Mouse (Mus musculus) natural killer cell, adult 2 months (primary cell): ENCODE measurements around the gene Insc.
"Not testable (repeated sequence)": the region's sequence is repeated elsewhere in the genome, so short reads cannot be mapped to it uniquely, and the experiment has no call there.

Experiments
- DNase-seq, 2 experiments: peaks; one replicate each; pipeline ENCODE4 v3.0.0; 2022; ENCODE audit warnings: low spot score in 2 of 2

Insc gene

GRCm38 (mm10) chr7:114743022-114743780 is at the start of gene Insc:
Insc (plus strand) TSS chr7:114743694.
- no peak for DNase-seq

- no peak for DNase-seq
These were observed 42.6 kb upstream of the Insc start for GRCm38 (mm10) chr7:114700871-114701270.

- no peak for DNase-seq
These were observed 36.8 kb upstream of the Insc start for GRCm38 (mm10) chr7:114706716-114707115.

- no peak for DNase-seq
These were observed 36.1 kb upstream of the Insc start for GRCm38 (mm10) chr7:114707398-114707797.

GRCm38 (mm10) chr7:114710419-114710818 is 33.1 kb upstream of the Insc start:
- DNase-seq: no peak

GRCm38 (mm10) chr7:114712523-114712922 is 31.0 kb upstream of the Insc start:
- no peak for DNase-seq

- no peak for DNase-seq
These were observed 25.2 kb upstream of the Insc start, which contains the start of gene Calcb for GRCm38 (mm10) chr7:114718300-114718699. Calcb (plus strand) TSS chr7:114718643.

GRCm38 (mm10) chr7:114719381-114720131 is 23.9 kb upstream of the Insc start:
- no peak for DNase-seq

GRCm38 (mm10) chr7:114729696-114730095 is 13.8 kb upstream of the Insc start:
- DNase-seq: not testable (repeated sequence)

GRCm38 (mm10) chr7:114731175-114731574 is 12.3 kb upstream of the Insc start:
- DNase-seq: no peak

GRCm38 (mm10) chr7:114731700-114732099 is 11.8 kb upstream of the Insc start:
- DNase-seq: not testable (repeated sequence)

GRCm38 (mm10) chr7:114736256-114736655 is 7.2 kb upstream of the Insc start:
- DNase-seq: no peak

- DNase-seq: no peak
These were observed 5.3 kb upstream of the Insc start for GRCm38 (mm10) chr7:114738166-114738565.

- DNase-seq: no peak
These were observed 2.9 kb upstream of the Insc start for GRCm38 (mm10) chr7:114740360-114741165.

- DNase-seq: no peak
These were observed 1.2 kb downstream of the Insc start for GRCm38 (mm10) chr7:114744639-114745245.

GRCm38 (mm10) chr7:114745481-114746271 is 2.2 kb downstream of the Insc start:
- no peak for DNase-seq

GRCm38 (mm10) chr7:114747596-114747995 is 4.1 kb downstream of the Insc start:
- no peak for DNase-seq

- DNase-seq: no peak
These were observed 4.7 kb downstream of the Insc start for GRCm38 (mm10) chr7:114748239-114748638.

- no peak for DNase-seq
These were observed 10.0 kb downstream of the Insc start for GRCm38 (mm10) chr7:114753471-114753870.

- no peak for DNase-seq
These were observed 10.7 kb downstream of the Insc start for GRCm38 (mm10) chr7:114754196-114754595.

GRCm38 (mm10) chr7:114754626-114755025 is 11.1 kb downstream of the Insc start:
- no peak for DNase-seq
